Mouse (Mus musculus): ENCODE measurements around the gene Lekr1.

Lekr1 gene

DNA sequence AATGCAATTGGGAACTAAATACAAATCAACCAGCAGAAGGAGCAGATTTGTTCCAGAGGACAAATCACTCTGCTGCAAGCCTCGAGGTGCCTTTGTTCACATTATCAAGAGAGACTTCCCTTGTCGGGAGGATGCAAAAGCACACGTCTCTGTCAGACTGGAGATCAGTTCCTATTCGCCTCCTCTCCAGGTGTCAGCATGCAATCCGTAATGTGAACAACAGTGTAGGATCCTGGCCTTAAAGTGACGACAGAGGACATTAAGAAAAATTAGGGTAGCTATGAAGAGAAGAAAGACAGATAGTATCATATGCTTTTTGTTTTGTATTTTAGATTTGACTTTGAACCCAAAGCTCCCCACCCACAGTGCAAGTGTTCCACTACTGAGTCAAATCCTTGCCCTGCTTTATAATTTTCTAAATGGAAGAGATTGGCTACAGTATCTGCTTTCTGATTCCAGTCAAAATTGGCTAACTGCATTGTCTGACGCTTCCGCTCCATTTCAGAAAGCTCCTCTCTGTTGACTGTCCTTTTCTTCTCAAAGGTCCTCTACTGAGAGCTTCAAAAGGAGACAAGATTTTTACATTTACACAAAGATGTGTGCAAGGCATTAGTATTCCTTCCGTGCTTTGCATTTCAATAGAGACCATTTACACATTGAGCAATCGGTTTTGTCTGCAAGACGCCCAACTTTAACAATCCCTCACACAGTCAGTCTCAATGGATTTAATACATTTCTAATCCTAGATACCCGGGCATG, 8.9 kb upstream of the Lekr1 start:
- DNase-seq (ENCODE audit: low spot score): no peak

DNA sequence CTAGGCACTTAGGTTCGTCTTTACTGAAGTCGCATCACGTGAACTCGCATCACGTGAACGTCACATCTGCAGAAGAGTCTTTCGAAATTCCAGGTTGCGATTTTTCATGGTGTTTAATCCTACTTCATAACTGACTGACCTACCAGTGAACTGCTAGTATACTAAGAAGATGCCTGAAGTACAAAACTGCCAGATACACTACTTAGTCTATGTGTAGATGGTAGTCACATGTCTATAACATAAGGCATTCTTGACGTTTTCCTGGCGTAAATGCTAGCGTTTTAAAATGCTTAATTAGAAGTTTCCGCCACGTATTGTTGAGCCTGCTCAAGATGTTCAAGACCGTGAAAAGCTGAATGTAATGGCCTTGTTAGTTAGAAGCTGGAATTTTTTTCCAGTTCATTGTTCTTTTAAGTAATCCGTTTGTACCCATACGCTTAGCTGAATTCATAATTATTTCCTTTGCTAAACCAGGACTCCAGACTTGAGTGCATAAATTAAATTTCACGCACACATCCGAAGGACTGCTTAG, 7.9 kb upstream of the Lekr1 start:
- DNase-seq (ENCODE audit: low spot score): peak; percentile 65

DNA sequence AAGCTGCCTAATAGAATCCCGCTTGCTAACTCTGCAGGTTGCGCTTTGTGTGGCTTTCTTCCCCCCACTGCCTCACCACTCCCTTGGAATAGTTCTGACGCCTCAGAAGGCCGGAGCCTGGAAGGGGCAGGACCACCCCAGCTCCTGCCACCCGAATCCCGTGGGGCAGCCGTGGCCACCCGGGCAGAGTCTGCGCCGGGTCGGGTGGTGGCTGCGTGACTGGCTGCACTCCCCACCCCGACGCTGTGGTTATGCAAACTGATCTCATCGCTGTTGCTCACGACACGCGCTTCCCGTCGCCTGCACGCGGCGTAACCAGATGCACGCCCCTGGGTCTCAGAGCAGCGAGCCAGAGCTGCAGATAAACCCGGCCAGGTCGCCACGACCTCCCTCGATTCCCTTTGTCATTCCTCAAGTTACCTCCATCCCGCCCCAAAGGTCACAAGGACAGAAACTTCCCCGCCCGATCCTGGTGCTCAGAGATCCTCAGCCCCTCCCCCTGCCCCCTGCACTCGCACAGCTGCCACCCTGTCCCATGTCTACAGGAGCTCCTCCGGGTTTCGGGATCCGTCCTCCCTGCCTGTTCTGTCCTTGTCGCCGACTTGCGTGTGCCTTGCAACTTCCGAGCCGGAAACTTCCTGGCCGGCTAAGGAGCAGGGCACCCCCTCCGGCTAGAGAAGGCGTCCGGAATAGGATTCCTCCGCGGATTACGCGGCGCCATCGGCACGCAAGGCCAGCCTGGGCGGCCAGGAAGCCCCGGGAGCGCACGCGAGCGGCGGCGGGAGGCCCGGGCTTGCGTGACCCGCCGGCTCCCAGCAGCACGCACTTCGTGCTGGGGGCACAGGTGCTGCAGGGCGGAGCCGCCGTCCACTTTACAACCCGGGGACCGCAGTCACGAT, 7.1 kb upstream of the Lekr1 start:
- peak; percentile 85 for DNase-seq (ENCODE audit: low spot score)

DNA sequence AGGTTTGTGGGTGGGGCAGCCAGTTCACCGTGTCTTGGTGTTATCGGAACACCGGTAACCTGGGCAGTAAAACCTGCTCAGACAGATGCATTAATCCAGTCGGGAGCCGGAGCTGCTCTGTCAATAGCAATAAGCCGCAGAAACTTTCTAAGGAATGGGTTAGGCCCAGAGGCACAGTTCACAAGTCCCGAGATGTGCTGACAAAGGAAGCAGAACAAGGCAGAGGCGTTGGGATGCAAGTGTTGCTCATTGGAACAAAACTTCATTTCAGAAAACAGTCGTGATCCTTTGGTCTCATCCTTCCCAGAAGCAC, 6.5 kb upstream of the Lekr1 start:
- peak; percentile 43 for DNase-seq (ENCODE audit: low spot score)

DNA sequence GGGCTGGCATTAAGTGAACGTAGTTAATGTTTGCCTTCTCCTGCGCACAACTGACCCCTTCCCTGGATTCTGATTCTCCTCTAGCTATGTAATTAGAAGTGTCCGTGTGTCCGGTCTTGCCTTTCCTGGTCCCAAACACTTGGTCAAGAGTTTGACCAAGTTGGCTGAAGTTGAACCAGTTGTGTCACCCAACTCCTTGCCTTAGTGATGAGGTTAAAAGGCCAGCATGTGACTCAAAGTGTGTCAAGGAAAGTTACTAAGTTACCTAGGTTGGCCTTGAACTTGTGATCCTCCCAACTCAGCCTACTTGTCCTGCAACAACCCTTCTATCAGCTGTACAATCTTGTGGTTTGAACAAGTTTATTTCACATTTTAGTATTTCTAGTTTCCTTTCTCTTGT, 5.7 kb upstream of the Lekr1 start:
- DNase-seq (ENCODE audit: low spot score): no peak

DNA sequence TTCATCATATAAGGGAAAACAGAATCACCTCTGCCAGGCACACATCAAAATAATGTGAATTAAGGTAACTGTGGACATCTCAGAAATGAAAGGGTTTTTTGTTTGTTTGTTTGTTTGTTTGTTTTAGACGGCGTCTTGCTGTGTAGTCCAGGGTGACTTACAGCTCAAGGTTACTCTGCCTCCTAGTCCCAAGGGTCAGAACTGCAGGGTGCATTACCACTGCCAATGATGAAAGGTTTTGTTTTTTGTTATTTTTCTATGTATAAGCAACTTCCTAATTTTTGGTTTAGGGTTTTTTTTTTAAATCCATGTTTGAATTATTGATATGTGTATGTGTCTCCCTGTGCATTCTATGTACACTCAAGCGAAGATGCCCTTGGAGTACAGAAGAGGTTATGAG, 4.3 kb upstream of the Lekr1 start:
- DNase-seq (ENCODE audit: low spot score): no peak

DNA sequence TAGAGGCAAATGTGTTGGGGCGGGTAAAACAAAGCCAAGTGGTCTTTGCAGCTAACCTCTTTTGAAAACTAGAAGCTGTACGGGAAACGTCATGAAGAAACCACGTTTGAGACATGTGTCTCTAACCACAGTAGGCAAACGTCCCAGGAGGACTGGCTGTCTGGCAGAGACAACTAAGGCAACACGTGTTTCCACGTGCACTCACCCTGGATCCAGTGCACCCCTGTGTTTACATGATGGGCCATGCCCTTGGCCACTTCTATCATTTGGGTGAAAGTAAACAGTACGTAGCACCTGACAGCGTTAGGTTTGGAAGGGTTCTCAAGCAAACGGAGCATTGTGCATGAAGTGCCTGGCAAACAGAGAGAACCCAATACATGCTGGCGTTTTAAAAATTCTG, 2.9 kb upstream of the Lekr1 start:
- DNase-seq (ENCODE audit: low spot score): no peak

DNA sequence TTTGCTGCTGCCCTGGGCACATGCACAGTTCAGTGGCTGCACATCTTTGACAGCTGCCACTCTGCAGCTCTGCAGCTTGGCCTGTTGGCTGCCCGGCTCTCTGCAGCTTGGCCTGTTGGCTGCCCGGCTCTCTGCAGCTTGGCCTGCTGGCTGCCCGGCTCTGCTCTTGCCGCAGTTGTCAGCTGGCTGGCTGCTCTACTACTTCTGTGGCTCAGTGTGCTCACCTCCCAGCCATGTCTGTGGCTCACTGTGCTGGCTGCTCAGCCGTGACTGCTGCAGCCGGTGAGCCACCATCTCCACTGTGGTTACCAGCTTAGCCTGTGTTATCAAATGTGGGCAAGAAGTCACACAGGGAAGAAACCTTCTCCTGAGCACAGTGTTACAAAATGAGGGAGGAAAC, 4.2 kb downstream of the Lekr1 start:
- no peak for DNase-seq (ENCODE audit: low spot score)

DNA sequence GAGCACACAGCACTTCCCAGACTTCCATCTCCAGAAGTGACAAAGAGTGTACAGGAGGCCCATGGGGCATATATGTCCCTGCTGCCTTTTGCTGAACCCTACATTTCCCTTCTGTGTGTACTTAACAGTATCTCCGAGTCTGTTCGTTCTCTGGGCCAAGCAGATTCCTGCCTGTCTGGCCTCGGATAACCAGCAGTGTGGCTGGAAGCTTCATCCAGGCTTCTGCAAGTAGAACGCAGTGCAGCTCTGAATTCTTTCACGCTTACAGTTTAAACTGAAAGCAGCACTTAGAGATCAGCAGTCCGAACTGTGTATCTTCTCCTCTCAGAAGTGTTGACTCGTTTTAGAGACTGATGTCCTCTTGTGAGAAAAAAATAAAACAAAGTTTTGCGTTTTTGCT, 7.7 kb downstream of the Lekr1 start:
- peak; percentile 48 for DNase-seq (ENCODE audit: low spot score)

DNA sequence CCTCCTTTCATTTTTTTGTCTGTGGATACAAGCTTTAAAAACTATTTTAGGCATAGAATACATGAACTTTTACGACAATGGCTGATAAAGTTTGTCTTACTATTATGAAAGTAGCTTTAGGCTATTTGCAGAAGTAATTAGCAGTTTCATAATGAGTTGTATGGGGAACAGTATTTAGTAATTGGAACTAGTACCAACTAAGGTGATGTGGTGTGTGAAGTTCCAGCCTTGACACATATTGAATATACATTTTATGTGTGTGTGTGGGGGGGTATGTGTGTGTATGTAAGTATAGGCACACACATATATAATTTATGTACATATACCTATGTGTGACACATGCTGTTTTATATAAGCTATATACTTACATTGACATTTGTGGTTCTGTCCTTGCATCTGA, 14.6 kb downstream of the Lekr1 start:
- no peak for DNase-seq (ENCODE audit: low spot score)

DNA sequence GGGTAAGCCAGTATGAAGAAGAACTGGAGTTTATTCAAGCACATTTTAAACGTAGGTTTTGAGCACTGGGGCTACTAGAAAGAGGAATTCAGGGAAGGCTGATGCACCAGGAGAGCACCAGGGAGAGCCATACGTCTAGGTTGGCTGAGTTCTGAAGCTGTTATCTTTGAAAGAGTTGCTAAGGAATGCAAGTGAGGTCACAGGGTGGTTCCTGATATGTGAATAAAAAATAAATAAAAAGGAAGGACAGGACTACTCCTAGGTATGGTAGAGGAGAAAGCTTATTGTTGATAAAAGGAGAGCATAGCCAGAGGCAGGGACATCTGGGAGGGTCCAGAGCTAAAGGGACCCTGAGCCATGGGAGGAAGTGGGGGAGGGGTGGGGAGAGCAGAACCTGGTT, 23.7 kb downstream of the Lekr1 start:
- no peak for DNase-seq (ENCODE audit: low spot score)

DNA sequence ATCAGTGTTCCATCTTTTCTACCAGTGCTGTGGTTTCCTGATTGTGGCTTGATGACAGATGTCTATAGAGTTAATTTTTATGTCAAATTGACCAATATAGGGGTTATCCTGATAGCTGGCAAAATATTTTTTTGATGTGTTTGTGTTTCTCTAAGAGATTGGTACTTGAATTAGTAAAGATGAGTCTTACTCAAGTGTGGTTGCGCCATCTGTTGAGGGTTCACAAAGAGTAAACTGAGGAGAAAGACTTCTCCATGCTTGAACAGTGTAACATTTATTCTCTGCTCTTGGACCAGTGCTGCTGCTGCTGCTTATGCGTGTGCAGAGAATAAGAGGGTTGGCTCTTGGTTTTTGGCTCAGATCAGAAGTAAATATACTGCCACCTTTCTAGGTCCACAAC, 24.8 kb downstream of the Lekr1 start:
- DNase-seq (ENCODE audit: low spot score): no peak

DNA sequence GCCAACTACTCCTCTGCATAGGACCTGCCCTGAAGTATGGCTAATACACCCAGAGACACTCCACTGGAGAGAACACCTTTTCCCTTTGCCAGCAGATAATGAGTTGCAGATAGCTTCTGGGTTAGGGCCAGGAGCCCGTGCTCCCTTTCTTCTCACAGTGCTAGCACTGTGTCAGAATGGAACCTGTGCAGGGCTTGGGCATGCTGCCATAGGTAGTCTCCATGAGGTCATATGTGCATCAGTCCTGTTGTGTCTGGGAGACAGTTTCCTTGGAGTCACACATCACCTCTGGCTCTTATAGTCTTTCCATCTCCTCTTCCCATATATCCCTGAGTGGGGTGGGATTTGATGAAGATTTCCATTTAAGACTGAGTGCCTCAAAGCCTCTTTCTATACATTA, 33.7 kb downstream of the Lekr1 start:
- no peak for DNase-seq (ENCODE audit: low spot score)

DNA sequence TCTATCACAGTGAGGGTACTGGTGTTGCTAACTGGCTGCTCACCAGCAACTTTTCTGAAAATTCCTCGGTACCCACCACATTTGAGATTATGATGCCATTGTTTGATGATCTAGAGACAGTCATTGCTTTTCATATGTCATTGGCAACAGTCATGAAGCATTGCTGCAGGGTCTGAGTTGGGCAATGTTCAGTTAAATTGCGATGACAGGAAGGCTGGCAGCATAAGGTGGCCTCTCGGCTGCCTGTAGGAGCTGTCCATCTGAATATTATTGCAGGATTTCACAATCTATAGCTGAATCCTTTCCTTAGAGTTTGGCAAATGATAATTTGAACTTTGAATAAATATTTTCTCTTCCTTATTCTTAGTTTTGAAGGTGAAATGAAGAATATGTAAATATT, 48.3 kb downstream of the Lekr1 start:
- DNase-seq (ENCODE audit: low spot score): no peak

DNA sequence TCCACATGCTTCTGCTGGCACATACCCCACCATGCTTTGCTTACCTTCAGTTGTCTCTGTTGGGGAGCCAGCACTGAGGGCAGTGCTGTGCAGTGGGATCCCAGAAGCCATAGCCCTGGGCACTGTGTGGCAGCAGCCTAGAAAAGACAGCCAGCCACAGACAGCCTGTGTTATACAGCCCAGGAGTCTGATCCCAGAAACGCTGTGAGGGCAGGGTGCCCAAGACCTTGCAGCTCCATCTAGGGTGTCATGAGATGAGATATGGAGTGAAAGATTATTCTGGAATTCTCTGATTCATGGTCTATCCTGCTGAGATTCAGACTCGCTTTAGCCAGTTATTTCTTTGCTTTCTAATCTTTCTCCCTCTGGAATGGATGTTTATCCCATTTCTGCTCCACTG, 51.4 kb downstream of the Lekr1 start:
- DNase-seq (ENCODE audit: low spot score): no peak

DNA sequence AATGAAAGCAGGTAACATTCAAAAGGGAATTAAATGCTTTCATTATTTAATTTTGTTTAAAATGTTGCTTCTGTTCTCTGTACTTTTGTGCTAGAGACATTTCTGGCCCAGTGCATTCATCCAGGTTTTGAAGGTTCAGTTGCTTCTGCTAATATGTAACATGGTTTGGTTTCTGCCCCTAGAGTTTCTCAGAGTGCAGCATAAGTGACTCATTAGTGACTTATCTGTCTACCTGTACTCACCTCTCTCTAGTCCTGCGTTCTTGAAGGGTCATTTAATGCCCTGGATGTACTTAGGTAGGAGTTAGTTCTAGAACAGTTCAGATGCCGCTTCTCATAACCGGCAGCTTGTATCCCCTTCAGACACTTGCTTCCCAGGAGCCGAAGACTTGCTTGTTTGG, 56.9 kb downstream of the Lekr1 start:
- no peak for DNase-seq (ENCODE audit: low spot score)

DNA sequence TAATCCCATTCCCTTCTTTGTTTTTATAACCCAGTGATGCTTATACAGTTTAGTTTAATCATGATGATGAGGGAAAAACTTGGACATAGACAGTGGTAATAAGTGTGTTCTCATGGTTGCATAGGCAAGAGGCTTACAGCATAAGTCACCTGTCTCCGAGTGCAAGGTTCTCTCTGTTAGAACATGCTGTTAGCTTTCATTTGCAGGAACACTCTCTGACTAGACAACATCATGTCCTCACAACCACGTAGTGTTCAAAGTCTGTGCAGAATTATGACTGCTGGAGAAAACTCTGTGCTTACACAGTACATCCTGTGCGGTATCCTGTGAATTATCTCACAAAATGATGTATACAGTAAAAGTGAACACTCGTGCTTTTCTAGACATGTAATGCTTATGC, 57.6 kb downstream of the Lekr1 start:
- no peak for DNase-seq (ENCODE audit: low spot score)

DNA sequence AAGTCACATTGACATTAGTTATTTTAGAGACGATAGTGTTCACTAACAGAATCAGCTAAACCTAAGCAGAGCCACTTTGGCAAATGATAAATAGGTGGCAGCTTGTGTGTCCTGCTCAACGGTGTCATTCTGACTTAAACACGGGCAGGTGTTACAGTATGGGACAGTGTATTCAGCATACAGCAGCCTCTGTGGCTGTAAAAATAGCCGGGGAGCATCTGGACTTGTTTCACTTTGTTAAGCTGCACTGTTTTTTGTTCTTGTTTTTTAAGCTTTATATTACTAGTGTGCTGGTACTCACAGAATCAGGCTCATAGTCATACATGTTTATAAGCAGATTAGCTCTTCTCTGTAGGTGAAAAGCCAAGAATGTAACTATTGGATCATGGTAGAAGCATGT, 71.8 kb downstream of the Lekr1 start:
- no peak for DNase-seq (ENCODE audit: low spot score)

DNA sequence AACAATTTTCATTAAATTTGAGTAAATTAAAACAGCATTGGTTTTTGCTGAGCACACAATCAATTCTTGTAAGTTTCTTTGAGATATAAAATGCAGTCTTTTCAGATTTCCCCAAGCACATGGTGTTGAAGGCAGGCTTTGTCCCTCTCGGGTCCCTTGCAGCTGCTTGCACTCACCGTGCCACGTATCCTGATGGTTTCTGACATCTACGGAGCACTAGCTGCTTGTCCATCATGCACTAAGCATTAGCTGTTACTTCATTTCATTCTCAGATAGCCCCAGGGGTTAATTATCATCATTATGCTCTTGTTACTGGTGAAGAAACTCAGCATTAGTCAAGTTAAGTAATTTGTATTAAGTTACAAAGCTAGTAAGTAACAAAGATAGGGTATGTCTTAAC, 78.9 kb downstream of the Lekr1 start:
- DNase-seq (ENCODE audit: low spot score): no peak

DNA sequence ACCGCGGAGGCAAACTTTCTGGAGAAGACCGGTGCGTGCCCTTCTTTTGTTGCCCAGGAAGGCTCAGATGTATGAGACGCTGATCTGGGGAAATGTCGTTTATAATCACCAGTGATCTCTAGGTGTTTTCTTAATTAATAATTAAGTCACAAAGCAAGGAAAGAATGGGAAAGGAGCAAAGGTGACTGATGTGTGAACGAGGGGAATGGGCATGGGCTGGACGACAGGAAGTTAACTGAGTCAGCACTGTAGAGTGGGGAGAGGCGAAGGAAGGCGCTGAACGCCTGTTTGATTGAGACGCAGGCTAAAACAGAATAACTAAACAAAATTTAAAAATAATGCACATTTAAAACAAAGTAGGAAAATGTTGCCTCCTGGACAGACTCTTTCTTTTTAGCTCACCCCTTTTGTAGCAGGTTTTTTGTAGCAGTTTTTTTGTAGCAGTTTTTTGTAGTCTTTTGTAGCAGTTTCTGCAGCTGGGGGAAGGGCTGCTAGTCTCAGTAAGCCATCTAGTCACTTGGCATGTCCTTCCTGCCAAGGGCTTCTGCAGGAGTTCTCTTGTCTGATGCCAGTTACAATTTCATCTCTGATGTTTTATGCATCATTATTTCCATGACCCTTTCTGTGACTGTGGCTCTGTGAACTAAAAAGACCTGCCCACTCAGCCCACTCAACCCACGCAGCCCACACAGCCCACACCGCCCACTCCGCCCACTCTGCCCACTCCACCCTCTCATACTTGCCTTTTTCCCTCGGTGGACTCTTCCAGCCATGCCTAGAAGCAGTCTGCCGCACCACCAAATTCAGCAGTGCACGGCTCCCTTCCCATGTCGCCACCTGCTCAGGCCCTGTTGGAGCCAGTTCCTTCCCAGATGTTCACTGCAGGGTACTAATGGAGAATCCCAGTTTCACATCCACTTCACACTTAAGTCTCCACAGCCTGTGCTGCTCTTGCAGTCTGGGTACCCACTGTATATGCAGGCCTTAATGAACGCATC, 98.8 kb downstream of the Lekr1 start:
- no peak for DNase-seq (ENCODE audit: low spot score)

DNA sequence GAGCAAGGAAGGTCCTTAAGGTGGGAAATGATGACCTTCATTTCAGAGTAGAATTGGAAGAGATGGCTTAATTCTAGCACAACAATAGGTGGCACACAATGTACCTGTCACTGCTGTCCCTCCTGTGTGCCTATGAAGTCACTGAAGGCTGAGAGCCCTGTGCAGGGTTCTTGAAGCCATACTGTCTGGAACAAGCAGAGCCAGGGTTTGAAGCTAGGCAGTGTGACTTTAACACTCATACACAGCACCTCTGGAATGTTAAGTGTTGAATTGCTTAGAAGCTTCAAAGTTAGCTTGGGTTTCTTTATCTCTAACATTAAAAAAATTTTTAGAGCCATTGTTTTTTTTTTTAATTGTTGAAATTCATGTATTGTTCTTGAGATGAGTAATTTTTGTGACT, 100.4 kb downstream of the Lekr1 start:
- no peak for DNase-seq (ENCODE audit: low spot score)

DNA sequence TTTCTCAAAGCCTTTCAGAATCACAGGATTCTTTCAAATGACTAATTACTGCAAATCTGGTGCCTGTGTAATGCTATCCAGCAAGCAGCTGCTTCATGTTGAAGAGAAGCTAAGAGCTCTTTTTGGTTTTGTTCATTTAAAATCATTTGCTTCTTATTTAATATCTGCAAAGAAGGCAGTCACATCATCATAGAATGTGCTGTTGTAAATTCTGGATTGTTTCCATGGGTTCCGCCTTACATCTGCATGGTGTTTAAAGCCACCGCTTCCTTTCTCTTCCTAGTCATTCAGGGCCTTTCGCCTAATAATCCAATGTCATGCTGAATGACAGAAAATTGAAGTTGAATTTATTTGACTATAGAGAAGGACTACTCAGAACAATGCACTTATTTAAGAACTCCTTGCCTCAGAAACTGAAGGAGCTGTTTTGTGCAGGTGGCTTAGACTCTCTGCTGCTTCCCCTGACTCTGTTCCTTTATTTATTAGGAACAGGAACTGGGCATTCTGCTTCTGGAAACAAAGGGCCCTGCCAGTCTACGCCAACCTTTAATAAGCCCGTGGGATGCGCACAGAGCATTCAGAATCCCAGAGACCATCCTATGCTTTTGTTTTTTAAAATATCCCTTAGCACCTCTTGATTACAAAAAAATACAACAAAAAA, 101.3 kb downstream of the Lekr1 start:
- no peak for DNase-seq (ENCODE audit: low spot score)

Data from embryo, embryonic 10 days (tissue).